Mouse (Mus musculus) T-helper 1 cell (primary cell): Measurements from ENCODE around the gene Anks1b.

Experiments
- in situ Hi-C: fragments of 300-600 bp; cut with MboI, MseI; formaldehyde crosslinking; loops from one replicate; pipeline ENCODE4 v1.15.1; 2025; ENCODE audit warnings: high pct_unique_total_duplicates

Gene Anks1b

GRCm38 (mm10) chr10:90657416-90658120, 784.3 kb downstream of the Anks1b start:
- in situ Hi-C loops = no loop called here

DNA sequence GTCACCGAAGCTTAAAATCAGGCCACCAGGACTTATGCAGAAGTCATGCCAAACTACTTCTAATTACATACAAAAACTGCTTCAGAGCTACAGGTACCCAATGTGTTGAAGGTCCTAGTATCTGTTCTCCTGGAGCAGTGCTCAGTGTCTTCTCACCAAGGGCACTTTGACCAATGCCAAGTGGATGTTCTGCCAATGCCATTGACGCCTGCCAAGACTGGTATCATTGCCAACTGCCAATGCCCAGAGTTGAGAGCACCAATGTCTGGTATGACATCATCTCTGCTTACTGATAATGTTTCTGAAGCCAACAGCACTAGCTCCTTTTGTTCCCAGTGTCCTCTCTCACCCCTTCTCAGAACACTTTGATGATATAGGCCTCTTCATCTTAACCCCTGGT, 793.4 kb downstream of the Anks1b start:
- in situ Hi-C loops = no loop called here

DNA sequence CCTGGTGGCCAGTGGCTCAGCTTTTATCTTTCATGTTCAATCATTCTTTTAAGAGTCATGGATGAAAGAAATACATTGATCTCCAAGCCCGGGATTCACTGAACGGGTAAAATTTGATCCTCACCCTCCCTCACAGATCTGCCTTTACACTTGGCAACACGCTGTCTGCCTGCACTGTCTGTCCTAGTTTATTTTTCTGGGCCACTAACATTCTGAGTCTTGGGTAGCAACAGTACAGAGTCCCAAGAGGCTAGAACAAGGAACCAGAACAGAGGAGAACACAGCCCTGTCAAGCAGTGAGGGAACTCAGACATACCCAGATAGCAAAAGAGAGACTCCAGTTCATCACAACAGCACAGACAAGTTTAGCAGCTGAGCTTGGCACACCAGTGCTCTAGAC, 797.0 kb downstream of the Anks1b start:
- in situ Hi-C loops = loop anchor here (10.0 kb wide), 1 partner anchor 1785 kb away; no protein-coding TSS in a partner anchor

DNA sequence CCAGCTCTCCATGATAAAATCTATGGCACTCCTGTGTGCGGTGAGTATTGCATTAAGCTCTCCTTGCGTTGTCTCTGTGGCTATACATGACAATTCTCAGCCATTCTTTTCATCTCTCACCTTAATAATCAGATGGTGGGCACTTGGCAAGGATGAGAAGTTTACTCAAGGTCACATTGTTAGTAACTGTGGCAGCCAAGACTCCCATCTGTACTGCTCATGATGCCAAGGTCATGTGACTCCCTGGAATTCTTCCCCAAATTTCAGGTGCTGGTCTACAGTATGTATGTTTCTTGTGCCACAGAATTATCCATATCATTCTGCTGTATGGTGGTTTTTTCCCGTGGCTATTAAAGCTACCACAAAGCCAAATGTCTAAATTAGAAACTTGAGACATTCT, 798.8 kb downstream of the Anks1b start:
- in situ Hi-C loops = loop anchor here (10.0 kb wide), 1 partner anchor 1783 kb away; no protein-coding TSS in a partner anchor

DNA sequence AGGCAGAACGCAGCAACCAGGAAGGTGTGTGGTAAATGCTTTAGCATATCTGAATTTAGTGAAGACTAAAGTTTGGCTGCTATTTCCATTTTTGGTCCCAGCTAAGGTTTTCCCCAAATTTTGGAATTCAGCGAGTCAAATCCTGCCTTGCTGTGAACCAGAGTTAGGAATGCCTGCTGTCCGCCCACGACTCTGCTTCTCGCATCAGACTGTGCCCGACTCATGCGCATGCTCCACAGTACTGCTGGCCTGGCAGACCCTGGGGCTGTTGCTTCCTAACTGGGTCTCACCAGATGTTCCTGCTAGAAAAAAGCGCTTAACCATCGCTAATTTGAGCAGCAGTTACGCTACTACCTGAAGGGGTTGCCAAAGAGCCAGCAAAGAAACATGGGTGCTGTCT, 801.1 kb downstream of the Anks1b start:
- in situ Hi-C loops = loop anchor here (10.0 kb wide), 1 partner anchor 1780 kb away; no protein-coding TSS in a partner anchor

GRCm38 (mm10) chr10:90677421-90677820, 804.1 kb downstream of the Anks1b start:
- in situ Hi-C loops = loop anchor here (10.0 kb wide), 1 partner anchor 1777 kb away; no protein-coding TSS in a partner anchor

DNA sequence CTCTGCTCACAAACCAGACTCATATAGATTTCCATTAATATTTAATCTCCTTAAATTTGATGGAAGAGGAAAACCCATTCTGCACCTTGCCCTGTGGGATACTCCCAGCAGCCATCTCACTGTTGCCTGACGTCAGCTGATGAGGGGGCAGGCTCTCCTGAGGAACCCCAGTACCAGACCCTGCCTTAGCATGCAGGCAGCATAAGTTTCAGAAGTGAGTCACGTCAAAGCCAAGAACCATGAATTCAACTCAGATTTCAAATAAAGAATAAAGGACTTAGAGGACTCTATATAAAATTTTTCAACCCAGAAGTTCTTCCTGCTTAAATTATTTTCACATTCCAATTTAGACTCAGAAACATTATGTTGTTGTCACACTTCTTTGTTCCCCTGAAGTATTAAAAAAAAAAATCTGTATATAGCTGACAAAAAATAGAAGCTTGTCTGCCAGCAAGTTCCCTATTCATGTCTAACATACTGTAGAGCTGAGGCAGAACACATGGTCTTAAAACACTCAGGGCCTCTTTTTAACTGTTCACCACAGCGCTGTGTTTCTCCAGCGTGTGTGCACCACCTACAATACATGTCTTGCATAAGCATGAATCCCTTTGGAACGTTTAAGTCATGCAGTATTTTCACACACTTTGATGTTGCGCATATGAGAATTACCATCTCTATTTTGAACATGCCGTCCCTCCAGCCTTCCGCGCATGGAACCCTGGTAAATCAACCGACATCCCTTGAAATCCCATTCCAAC, 806.6 kb downstream of the Anks1b start:
- in situ Hi-C loops = loop anchor here (10.0 kb wide), 1 partner anchor 1775 kb away; no protein-coding TSS in a partner anchor

- in situ Hi-C loops = no loop called here
Observed at GRCm38 (mm10) chr10:90683813-90684212, 810.5 kb downstream of the Anks1b start.

GRCm38 (mm10) chr10:90685367-90685766, 812.1 kb downstream of the Anks1b start:
- in situ Hi-C loops = no loop called here

DNA sequence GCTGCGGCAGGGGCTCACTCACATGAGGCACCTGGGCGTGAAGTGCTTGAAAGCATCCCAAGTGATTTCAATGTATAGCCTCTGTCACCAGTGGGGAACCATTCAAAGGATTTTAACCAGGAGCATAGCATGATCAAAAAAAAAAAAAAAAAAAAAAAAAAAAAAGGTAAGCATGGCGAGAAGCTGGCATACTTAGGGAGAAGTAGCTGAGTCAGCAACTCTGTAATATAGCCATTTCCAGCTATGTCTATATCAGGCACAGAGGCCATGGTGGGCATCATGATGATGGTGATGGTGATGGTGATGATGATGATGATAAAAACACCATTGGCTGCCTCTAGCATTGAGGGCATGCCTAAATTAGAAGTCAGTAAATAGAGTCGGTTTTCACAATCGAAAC, 814.8 kb downstream of the Anks1b start:
- in situ Hi-C loops = no loop called here

DNA sequence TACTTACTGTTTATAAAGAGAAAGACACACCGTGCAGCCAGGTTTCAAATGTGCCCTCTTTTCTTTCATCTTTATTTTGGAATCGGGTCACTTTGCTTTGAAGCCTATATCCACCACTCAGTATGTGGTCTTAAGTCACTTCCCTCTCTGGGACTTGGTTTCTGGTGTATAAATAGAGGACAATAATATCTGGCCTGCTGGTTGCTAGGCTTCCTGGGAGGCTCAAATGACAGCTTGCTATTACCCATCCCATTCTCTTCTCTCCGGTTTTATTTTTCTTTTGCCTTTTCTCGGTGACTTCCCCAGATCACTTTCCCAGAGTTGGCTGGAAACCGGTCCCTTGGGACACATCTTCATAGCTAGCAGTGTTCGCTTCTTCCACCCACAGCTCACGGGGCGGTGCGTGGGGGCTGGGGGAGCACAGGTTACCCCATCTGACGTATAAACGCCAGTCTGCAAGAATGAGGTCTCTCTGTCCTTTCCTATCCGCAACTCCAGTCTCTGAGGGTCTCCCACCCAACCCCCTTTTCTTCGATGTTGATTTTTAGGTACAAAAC, 815.5 kb downstream of the Anks1b start:
- in situ Hi-C loops = no loop called here

- in situ Hi-C loops = loop anchor here (5.0 kb wide), 1 partner anchor 608 kb away; no protein-coding TSS in a partner anchor
Observed at GRCm38 (mm10) chr10:90689854-90690513, 816.7 kb downstream of the Anks1b start.

GRCm38 (mm10) chr10:90696687-90697086, 823.4 kb downstream of the Anks1b start:
- in situ Hi-C loops = no loop called here

GRCm38 (mm10) chr10:90697413-90697812, 824.1 kb downstream of the Anks1b start:
- in situ Hi-C loops = no loop called here

- in situ Hi-C loops = no loop called here
Observed at GRCm38 (mm10) chr10:90699211-90699610, 825.9 kb downstream of the Anks1b start.

DNA sequence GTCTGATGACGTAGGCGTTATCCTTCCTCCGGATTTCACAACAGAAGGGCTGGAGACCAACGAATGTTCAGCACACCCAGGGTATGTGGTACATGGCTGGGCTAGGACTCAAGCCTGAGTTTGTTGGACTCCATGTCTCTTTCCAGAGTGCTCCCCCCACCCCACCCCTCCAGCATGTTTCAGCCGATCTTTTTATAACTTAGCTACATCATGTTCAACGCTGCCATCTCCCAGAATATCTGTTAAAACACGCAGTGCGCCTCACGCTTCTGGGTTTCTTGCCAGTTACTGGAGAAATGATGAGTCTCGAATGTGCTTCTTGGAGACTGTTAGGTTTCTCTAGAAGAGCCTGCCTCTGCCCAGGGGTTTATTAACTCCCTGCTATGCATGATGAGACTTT, 831.3 kb downstream of the Anks1b start:
- in situ Hi-C loops = no loop called here

DNA sequence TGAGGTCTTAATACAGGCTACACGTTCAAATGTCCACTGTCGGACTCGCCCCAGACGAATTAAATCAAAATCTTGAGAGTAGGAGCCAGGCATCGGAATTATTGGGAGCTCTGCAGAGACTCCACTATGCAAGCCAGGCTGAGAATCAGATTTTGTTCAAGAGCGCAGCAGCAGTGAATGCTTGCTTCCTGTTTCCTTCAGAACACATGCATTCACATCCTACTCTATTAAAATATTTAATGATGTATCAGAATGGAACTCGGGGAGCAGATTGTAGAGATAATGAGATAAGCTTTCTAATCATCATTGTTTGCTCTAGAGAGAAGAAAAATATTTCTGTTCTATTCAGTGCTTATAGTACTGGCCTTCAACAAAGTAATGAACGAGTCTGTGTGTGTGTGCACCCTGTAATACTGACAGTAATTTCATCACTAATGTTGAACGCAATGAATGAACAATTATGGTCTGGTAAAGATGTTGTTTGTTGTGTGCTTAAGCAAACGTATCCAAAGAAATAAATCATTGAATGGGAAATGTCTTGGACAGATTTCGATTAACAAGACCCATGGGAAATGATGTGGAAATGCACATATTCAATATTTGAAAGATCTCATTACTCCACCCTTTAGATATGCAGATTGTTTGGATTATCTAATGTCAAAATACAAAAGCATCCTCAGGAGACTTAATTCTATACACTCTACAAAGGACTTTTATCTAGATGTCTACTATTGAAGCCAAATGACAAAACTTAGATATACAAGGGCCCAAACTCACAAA, 835.7 kb downstream of the Anks1b start:
- in situ Hi-C loops = no loop called here

- in situ Hi-C loops = no loop called here
Observed at GRCm38 (mm10) chr10:90709602-90709931, 836.3 kb downstream of the Anks1b start.

DNA sequence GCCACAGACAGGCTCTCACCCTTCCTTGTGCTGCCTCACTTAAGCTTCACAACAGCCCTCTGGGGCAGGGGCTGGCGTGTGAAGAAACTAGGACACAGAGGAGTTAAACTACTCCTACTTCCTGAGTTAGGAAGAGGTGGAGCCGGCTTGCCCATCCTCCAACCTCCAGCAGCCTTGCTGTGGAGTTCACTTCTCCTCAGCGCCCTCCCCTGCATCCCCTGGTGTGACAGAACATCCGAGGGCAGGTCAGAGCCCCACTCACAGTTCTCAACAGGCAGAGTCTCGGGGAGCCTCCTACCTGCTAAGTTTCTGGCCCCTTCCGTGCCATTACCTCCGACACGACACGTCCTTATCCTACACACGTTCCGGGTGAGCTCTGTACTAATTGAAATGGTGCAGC, 844.7 kb downstream of the Anks1b start:
- in situ Hi-C loops = no loop called here

DNA sequence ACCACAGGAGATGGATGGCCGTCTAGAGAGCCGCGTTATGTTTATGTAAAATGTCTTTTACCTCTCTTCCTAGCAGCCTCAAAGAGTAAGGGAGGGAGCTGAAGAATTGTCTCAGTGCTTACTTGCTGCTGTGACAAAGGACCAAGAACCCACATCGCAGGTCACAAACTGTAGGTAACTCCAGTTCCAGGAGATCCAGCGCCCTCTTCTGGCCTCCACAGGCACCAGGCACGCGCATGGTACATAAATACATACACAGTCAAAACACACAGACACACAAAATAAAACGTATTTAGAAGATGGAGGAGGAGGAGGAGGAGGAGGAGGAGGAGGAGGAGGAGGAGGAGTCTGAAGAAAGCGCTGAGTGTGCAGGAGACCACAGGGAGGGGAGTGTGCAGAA, 845.4 kb downstream of the Anks1b start:
- in situ Hi-C loops = no loop called here

GRCm38 (mm10) chr10:90719996-90720395, 846.7 kb downstream of the Anks1b start:
- in situ Hi-C loops = no loop called here
